Mouse (Mus musculus): ENCODE results near the gene Plagl2. TPM values are rescaled to one million over a fixed set of nuclear protein-coding genes. Genes with fewer than 3 reads are reported as not detected.
"Not testable (repeated sequence)": the region's sequence is repeated elsewhere in the genome, so short reads cannot be mapped to it uniquely, and the experiment has no call there.

Plagl2 gene
- polyA plus RNA-seq (2012; rRNA removed), result 29.3 and 34.4 TPM in 2 replicates

GRCm38 (mm10) chr2:153241250-153242014 is at the start of gene Plagl2, which contains the start of gene Pofut1:
Gene Plagl2, minus strand, starts transcription at chr2:153241426.
Gene Pofut1, plus strand, starts transcription at chr2:153241533.
- Histone ChIP-seq H3K27ac (ENCODE audit: control insufficient read depth, insufficient read depth, low read length) (peak within 1 kb of the TSS; percentile 57), H3K4me3 (ENCODE audit: control insufficient read depth, insufficient read depth, low read length) (peak within 1 kb of the TSS; percentile 77), H3K36me3 (ENCODE audit: control insufficient read depth, insufficient read depth, low read length) (no peaks in the 10 kb centered on the region), H3K4me1 (replicated peaks; ENCODE audit: control insufficient read depth, insufficient read depth, low read length) (peaks cover 11% of the 10 kb centered on the region), H3K27me3 (ENCODE audit: control insufficient read depth, insufficient read depth, low read length) (no peaks in the 10 kb centered on the region)
- 0 out of 2 replicates have a peak, but pooled peaks have one; percentile 44 for TF ChIP-seq POLR2A (IDR thresholded peaks at IDR 0.05; ENCODE audit: control insufficient read depth, extremely low read depth, insufficient read depth, low read length, poor library complexity)
- TF ChIP-seq CTCF (IDR thresholded peaks at IDR 0.05; ENCODE audit: borderline replicate concordance, control insufficient read depth, extremely low read depth, insufficient read depth, low read length, poor library complexity), result peak; percentile 44; the same call in 1 of the 2 replicates
- peak; percentile 93 for DNase-seq
- under 1% methylated on average over 63 of the region's 72 CpGs for WGBS

GRCm38 (mm10) chr2:153287835-153288234 is 46.6 kb upstream of the Plagl2 start:
- Histone ChIP-seq H3K4me1 (replicated peaks; ENCODE audit: control insufficient read depth, insufficient read depth, low read length) (peaks cover 8% of the 10 kb centered on the region), H3K36me3 (ENCODE audit: control insufficient read depth, insufficient read depth, low read length) (no peaks in the 10 kb centered on the region), H3K4me3 (ENCODE audit: control insufficient read depth, insufficient read depth, low read length) (no peak overlapping the region), H3K27ac (ENCODE audit: control insufficient read depth, insufficient read depth, low read length) (no peak overlapping the region), H3K27me3 (ENCODE audit: control insufficient read depth, insufficient read depth, low read length) (no peaks in the 10 kb centered on the region)
- DNase-seq, result no peak
- WGBS, result 88% methylated on average over 6 of the region's 6 CpGs
- no peak for TF ChIP-seq POLR2A (IDR thresholded peaks at IDR 0.05; ENCODE audit: control insufficient read depth, extremely low read depth, insufficient read depth, low read length, poor library complexity)
- no peak for TF ChIP-seq CTCF (IDR thresholded peaks at IDR 0.05; ENCODE audit: borderline replicate concordance, control insufficient read depth, extremely low read depth, insufficient read depth, low read length, poor library complexity)

- no peak overlapping the region for H3K27ac ChIP-seq (ENCODE audit: control insufficient read depth, insufficient read depth, low read length)
- H3K4me3 ChIP-seq (ENCODE audit: control insufficient read depth, insufficient read depth, low read length), result no peak overlapping the region
- 98% methylated on average over 4 of the region's 4 CpGs for WGBS
- no peak for DNase-seq
- no peaks in the 10 kb centered on the region for H3K27me3 ChIP-seq (ENCODE audit: control insufficient read depth, insufficient read depth, low read length)
- TF ChIP-seq CTCF (IDR thresholded peaks at IDR 0.05; ENCODE audit: borderline replicate concordance, control insufficient read depth, extremely low read depth, insufficient read depth, low read length, poor library complexity), result no peak
- TF ChIP-seq POLR2A (IDR thresholded peaks at IDR 0.05; ENCODE audit: control insufficient read depth, extremely low read depth, insufficient read depth, low read length, poor library complexity), result no peak
- H3K36me3 ChIP-seq (ENCODE audit: control insufficient read depth, insufficient read depth, low read length), result no peaks in the 10 kb centered on the region
- no peaks in the 10 kb centered on the region; the same call in 1 of the 2 replicates for H3K4me1 ChIP-seq (replicated peaks; ENCODE audit: control insufficient read depth, insufficient read depth, low read length)
These were observed 45.3 kb upstream of the Plagl2 start for GRCm38 (mm10) chr2:153286524-153286923.

DNA sequence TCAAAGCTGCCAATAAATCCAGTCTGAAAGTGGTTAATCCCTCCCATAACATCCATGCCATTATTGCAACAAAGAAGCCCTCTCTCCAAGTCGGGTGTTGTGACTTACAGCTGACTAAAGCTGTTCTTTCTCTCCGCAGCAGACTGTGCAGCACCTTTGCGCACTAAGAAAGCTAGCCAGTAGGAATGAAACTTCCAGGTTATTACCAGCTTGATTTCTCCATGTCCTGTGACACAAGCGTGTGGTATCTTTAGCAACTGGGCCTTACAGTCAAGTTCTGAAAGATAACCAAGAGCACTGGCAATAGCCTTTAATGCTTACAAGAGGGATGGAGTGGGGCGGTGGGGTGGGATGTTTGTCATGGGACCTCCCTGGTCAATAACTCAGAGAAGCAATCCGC is 42.7 kb upstream of the Plagl2 start:
- Histone ChIP-seq H3K36me3 (ENCODE audit: control insufficient read depth, insufficient read depth, low read length) (no peaks in the 10 kb centered on the region), H3K4me1 (replicated peaks; ENCODE audit: control insufficient read depth, insufficient read depth, low read length) (no peaks in the 10 kb centered on the region), H3K4me3 (ENCODE audit: control insufficient read depth, insufficient read depth, low read length) (no peak overlapping the region), H3K27ac (ENCODE audit: control insufficient read depth, insufficient read depth, low read length) (no peak overlapping the region), H3K27me3 (ENCODE audit: control insufficient read depth, insufficient read depth, low read length) (no peaks in the 10 kb centered on the region)
- TF ChIP-seq CTCF (IDR thresholded peaks at IDR 0.05; ENCODE audit: borderline replicate concordance, control insufficient read depth, extremely low read depth, insufficient read depth, low read length, poor library complexity), result no peak
- no peak for TF ChIP-seq POLR2A (IDR thresholded peaks at IDR 0.05; ENCODE audit: control insufficient read depth, extremely low read depth, insufficient read depth, low read length, poor library complexity)
- 98% methylated on average over 6 of the region's 6 CpGs for WGBS
- no peak for DNase-seq

GRCm38 (mm10) chr2:153278357-153278756 is 37.1 kb upstream of the Plagl2 start:
- Histone ChIP-seq H3K36me3 (ENCODE audit: control insufficient read depth, insufficient read depth, low read length) (no peaks in the 10 kb centered on the region), H3K27ac (ENCODE audit: control insufficient read depth, insufficient read depth, low read length) (peak overlapping the region; percentile 41; the same call in 1 of the 2 replicates), H3K4me3 (ENCODE audit: control insufficient read depth, insufficient read depth, low read length) (no peak overlapping the region), H3K27me3 (ENCODE audit: control insufficient read depth, insufficient read depth, low read length) (no peaks in the 10 kb centered on the region), H3K4me1 (replicated peaks; ENCODE audit: control insufficient read depth, insufficient read depth, low read length) (peaks cover 21% of the 10 kb centered on the region)
- 50% methylated on average over 5 of the region's 5 CpGs for WGBS
- DNase-seq, result peak; percentile 70
- no peak for TF ChIP-seq POLR2A (IDR thresholded peaks at IDR 0.05; ENCODE audit: control insufficient read depth, extremely low read depth, insufficient read depth, low read length, poor library complexity)
- TF ChIP-seq CTCF (IDR thresholded peaks at IDR 0.05; ENCODE audit: borderline replicate concordance, control insufficient read depth, extremely low read depth, insufficient read depth, low read length, poor library complexity), result no peak

- not testable (repeated sequence) for H3K36me3 ChIP-seq (ENCODE audit: control insufficient read depth, insufficient read depth, low read length); DNase-seq; H3K27me3 ChIP-seq (ENCODE audit: control insufficient read depth, insufficient read depth, low read length); H3K27ac ChIP-seq (ENCODE audit: control insufficient read depth, insufficient read depth, low read length); H3K4me3 ChIP-seq (ENCODE audit: control insufficient read depth, insufficient read depth, low read length)
- 91% methylated on average over 5 of the region's 5 CpGs for WGBS
- H3K4me1 ChIP-seq (replicated peaks; ENCODE audit: control insufficient read depth, insufficient read depth, low read length), result peaks cover 21% of the 10 kb centered on the region
These were observed 35.6 kb upstream of the Plagl2 start for GRCm38 (mm10) chr2:153276846-153277245.

All from thymus, adult 2 months (tissue).